Mouse (Mus musculus) kidney, adult 2 months (tissue): ENCODE measurements around the gene Krt14. TPM values are rescaled to one million over a fixed set of nuclear protein-coding genes. Genes with fewer than 3 reads are reported as not detected.
"Not testable (repeated sequence)": the region's sequence is repeated elsewhere in the genome, so short reads cannot be mapped to it uniquely, and the experiment has no call there.

Experiments
- DNase-seq: peaks from one replicate; pipeline ENCODE4 v3.0.0; 2021
- H3K27ac ChIP-seq: fragments of 200-500 bp; 2 replicates; pipeline ENCODE4 v1.5.1; 2012; ENCODE audit warnings: low read depth, low read length, control low read depth, inconsistent platforms; ENCODE audit not compliant: insufficient read depth
- H3K27me3 ChIP-seq: fragments of 200-500 bp; replicated peaks from 2 replicates; pipeline ENCODE4 v1.6.1; 2012; ENCODE audit warnings: mild to moderate bottlenecking, moderate library complexity, low read length, inconsistent platforms; ENCODE audit not compliant: control insufficient read depth, insufficient read depth
- H3K36me3 ChIP-seq: fragments of 200-500 bp; 2 replicates; pipeline ENCODE4 v1.6.1; 2012; ENCODE audit warnings: mild to moderate bottlenecking, moderate library complexity, low read length, inconsistent platforms; ENCODE audit not compliant: control insufficient read depth, insufficient read depth
- H3K4me1 ChIP-seq: fragments of 200-500 bp; 2 replicates; pipeline ENCODE4 v1.6.1; 2011; ENCODE audit warnings: low read length; ENCODE audit not compliant: control insufficient read depth, insufficient read depth
- H3K4me3 ChIP-seq: fragments of 200-500 bp; 2 replicates; pipeline ENCODE4 v1.5.1; 2011; ENCODE audit warnings: mild to moderate bottlenecking, low read depth, low read length, control low read depth; ENCODE audit not compliant: insufficient read depth
- CTCF ChIP-seq: fragments of 200-500 bp; conservative IDR thresholded peaks from 2 replicates; pipeline ENCODE4 v1.5.1; 2011; ENCODE audit warnings: low read depth, mild to moderate bottlenecking, control low read depth, low read length, moderate library complexity, mixed read lengths; ENCODE audit not compliant: insufficient read depth, insufficient read length
- POLR2A ChIP-seq: fragments of 200-500 bp; IDR thresholded peaks from one replicate; pipeline ENCODE4 v1.6.1; 2011; ENCODE audit warnings: low read depth, low read length, control low read depth
- WGBS: fragments of 180-500 bp; shearing (Covaris S2); methylation state at CpG from one replicate; pipeline ENCODE4 v1.1.7; 2018; 5-methylcytosine and 5-hydroxymethylcytosine counted together
- polyA plus RNA-seq: library from polyadenylated mRNA; depleted of rRNA; stranded (reverse); fragments of >200 nt; gene quantifications from 2 replicates; pipeline ENCODE4 v1.2.3, GENCODE M21; 2012; rRNA removed

The Krt14 gene
- 1.3 and 1.4 TPM in 2 replicates for polyA plus RNA-seq

GRCm38 (mm10) chr11:100207498-100207897, at the start of gene Krt14:
Krt14 (minus strand) TSS chr11:100207548.
- H3K27me3 ChIP-seq = no peaks in the 10 kb centered on the region
- WGBS = 78% methylated on average over 8 of the region's 8 CpGs
- no peak within 1 kb of the TSS for H3K4me3 ChIP-seq
- no peaks in the 10 kb centered on the region for H3K4me1 ChIP-seq
- no peak for TF ChIP-seq CTCF
- no peak for TF ChIP-seq POLR2A
- no peak for DNase-seq
- H3K36me3 ChIP-seq = no peaks in the 10 kb centered on the region
- H3K27ac ChIP-seq = no peak within 1 kb of the TSS

- Histone ChIP-seq H3K36me3 (no peaks in the 10 kb centered on the region), H3K4me3 (no peak overlapping the region), H3K27ac (no peak overlapping the region), H3K4me1 (no peaks in the 10 kb centered on the region), H3K27me3 (no peaks in the 10 kb centered on the region)
- TF ChIP-seq POLR2A (no peak), CTCF (no peak)
- no peak for DNase-seq
- WGBS = 94% methylated on average over 6 of the region's 6 CpGs
Measured at GRCm38 (mm10) chr11:100255514-100255913, 48.2 kb upstream of the Krt14 start.

- DNase-seq = no peak
- Histone ChIP-seq H3K27ac (no peak overlapping the region), H3K4me1 (no peaks in the 10 kb centered on the region), H3K27me3 (no peaks in the 10 kb centered on the region), H3K4me3 (no peak overlapping the region), H3K36me3 (no peaks in the 10 kb centered on the region)
- TF ChIP-seq POLR2A (no peak), CTCF (no peak)
- 64% methylated on average over 5 of the region's 5 CpGs for WGBS
Measured at GRCm38 (mm10) chr11:100254360-100255090, 47.2 kb upstream of the Krt14 start.

- TF ChIP-seq POLR2A (no peak), CTCF (no peak)
- Histone ChIP-seq H3K27ac (no peak within 1 kb of the TSS), H3K27me3 (no peaks in the 10 kb centered on the region; the same call in 1 of the 2 replicates), H3K4me1 (no peaks in the 10 kb centered on the region), H3K4me3 (no peak within 1 kb of the TSS), H3K36me3 (no peaks in the 10 kb centered on the region)
- no peak for DNase-seq
- WGBS = 77% methylated on average over 7 of the region's 7 CpGs
Measured at GRCm38 (mm10) chr11:100248852-100249465, 41.6 kb upstream of the Krt14 start, which contains the start of gene Krt16. Krt16 (minus strand) TSS chr11:100248902.

- not testable (repeated sequence) for H3K27ac ChIP-seq, H3K27me3 ChIP-seq, H3K4me3 ChIP-seq, H3K36me3 ChIP-seq, DNase-seq, H3K4me1 ChIP-seq
- WGBS = 69% methylated on average over 7 of the region's 7 CpGs
Measured at GRCm38 (mm10) chr11:100246471-100246870, 39.1 kb upstream of the Krt14 start.

GRCm38 (mm10) chr11:100240272-100240671, 32.9 kb upstream of the Krt14 start:
- not testable (repeated sequence) for DNase-seq, H3K27ac ChIP-seq, H3K4me1 ChIP-seq, H3K27me3 ChIP-seq, H3K4me3 ChIP-seq, H3K36me3 ChIP-seq
- 88% methylated on average over 4 of the region's 4 CpGs for WGBS

GRCm38 (mm10) chr11:100221741-100222140, 14.4 kb upstream of the Krt14 start:
- Histone ChIP-seq H3K27ac (no peak overlapping the region), H3K4me1 (no peaks in the 10 kb centered on the region), H3K27me3 (no peaks in the 10 kb centered on the region), H3K4me3 (no peak overlapping the region), H3K36me3 (no peaks in the 10 kb centered on the region)
- TF ChIP-seq CTCF = no peak
- no peak for TF ChIP-seq POLR2A
- WGBS = 49% methylated on average over 8 of the region's 8 CpGs
- no peak for DNase-seq
